Mouse (Mus musculus) ES-Bruce4 (cell line): ENCODE results near the gene Marveld3. TPM values are rescaled to one million over a fixed set of nuclear protein-coding genes. Genes with fewer than 3 reads are reported as not detected.
A peak's percentile ranks its signal among the peaks of the same experiment; 100 is the strongest.

ENCODE experiments used
- H3K27ac ChIP-seq: 2 replicates; pipeline ENCODE4 v1.5.1; 2012; ENCODE audit warnings: low read length, inconsistent platforms; ENCODE audit not compliant: insufficient read depth
- H3K27me3 ChIP-seq: 2 replicates; pipeline ENCODE4 v1.6.1; 2012; ENCODE audit warnings: mild to moderate bottlenecking, low read length, inconsistent platforms; ENCODE audit not compliant: control insufficient read depth, poor library complexity, insufficient read depth, severe bottlenecking
- H3K36me3 ChIP-seq: 2 replicates; pipeline ENCODE4 v1.6.1; 2012; ENCODE audit warnings: inconsistent platforms, mild to moderate bottlenecking, low read length, moderate library complexity; ENCODE audit not compliant: control insufficient read depth, poor library complexity, insufficient read depth, severe bottlenecking
- H3K4me1 ChIP-seq: one replicate; pipeline ENCODE4 v1.8.1; 2011; ENCODE audit warnings: low read length; ENCODE audit not compliant: control insufficient read depth, insufficient read depth
- H3K4me3 ChIP-seq: 2 replicates; pipeline ENCODE4 v1.5.1; 2011; ENCODE audit warnings: low read depth, mild to moderate bottlenecking, low read length
- H3K9ac ChIP-seq: 2 replicates; pipeline ENCODE4 v1.6.1; 2012; ENCODE audit warnings: low read depth, mild to moderate bottlenecking, inconsistent platforms; ENCODE audit not compliant: poor library complexity, severe bottlenecking
- H3K9me3 ChIP-seq: replicated peaks from 2 replicates; pipeline ENCODE4 v1.6.1; 2012; ENCODE audit warnings: mild to moderate bottlenecking, low read length, inconsistent platforms; ENCODE audit not compliant: control insufficient read depth, poor library complexity, insufficient read depth, severe bottlenecking
- CTCF ChIP-seq: IDR thresholded peaks from one replicate; pipeline ENCODE4 v1.8.1; 2011; ENCODE audit warnings: low read depth, low read length
- EP300 ChIP-seq: IDR thresholded peaks from 2 replicates; pipeline ENCODE4 v1.6.1; 2011; ENCODE audit warnings: low read depth, low read length; ENCODE audit not compliant: insufficient read depth
- POLR2A ChIP-seq: IDR thresholded peaks from one replicate; pipeline ENCODE4 v1.8.1; 2011; ENCODE audit warnings: low read length; ENCODE audit not compliant: insufficient read depth
- polyA plus RNA-seq: library from polyadenylated mRNA; stranded (reverse); fragments of >200 nt; gene quantifications from 2 replicates; pipeline ENCODE4 v1.2.4, GENCODE M21; 2011; ENCODE audit warnings: low read depth; ENCODE audit not compliant: missing spikeins, insufficient read depth, insufficient read length

Marveld3 gene
- polyA plus RNA-seq, 1 experiment = 9.3 TPM

DNA sequence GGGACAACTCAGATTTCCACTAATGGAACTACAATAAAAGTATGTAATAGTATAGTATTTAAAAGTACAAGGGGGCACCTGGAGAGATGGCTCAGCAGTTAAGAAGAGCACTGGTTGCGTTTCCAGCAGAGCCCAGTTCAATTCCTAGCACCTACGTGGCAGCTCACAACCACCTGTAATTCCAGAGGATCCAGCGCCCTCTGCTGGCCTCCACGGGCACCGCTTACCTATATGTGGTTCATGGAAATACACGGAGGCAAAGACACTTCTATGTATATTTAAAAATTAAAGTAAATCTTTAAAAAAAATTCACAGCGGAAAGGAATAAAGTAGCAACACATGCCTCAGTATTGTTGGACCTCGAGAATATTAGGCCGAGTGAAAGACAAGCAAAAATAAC, 41.0 kb upstream of the Marveld3 start:
- H3K9ac ChIP-seq = no peak overlapping the region
- H3K9me3 ChIP-seq = no peaks in the 10 kb centered on the region
- H3K27ac ChIP-seq = no peak overlapping the region
- TF ChIP-seq EP300 = no peak
- TF ChIP-seq CTCF = peak; percentile 88
- no peak overlapping the region for H3K4me3 ChIP-seq
- H3K4me1 ChIP-seq = peaks cover 4% of the 10 kb centered on the region
- no peaks in the 10 kb centered on the region for H3K36me3 ChIP-seq
- H3K27me3 ChIP-seq = no peaks in the 10 kb centered on the region

- TF ChIP-seq EP300 (no peak), CTCF (no peak), POLR2A (no peak)
- Histone ChIP-seq H3K27ac (no peak overlapping the region), H3K36me3 (no peaks in the 10 kb centered on the region), H3K9ac (no peak overlapping the region), H3K4me1 (no peaks in the 10 kb centered on the region), H3K27me3 (no peaks in the 10 kb centered on the region), H3K9me3 (no peaks in the 10 kb centered on the region), H3K4me3 (no peak overlapping the region)
Observed at GRCm38 (mm10) chr8:109999974-110000373, 38.0 kb upstream of the Marveld3 start.

DNA sequence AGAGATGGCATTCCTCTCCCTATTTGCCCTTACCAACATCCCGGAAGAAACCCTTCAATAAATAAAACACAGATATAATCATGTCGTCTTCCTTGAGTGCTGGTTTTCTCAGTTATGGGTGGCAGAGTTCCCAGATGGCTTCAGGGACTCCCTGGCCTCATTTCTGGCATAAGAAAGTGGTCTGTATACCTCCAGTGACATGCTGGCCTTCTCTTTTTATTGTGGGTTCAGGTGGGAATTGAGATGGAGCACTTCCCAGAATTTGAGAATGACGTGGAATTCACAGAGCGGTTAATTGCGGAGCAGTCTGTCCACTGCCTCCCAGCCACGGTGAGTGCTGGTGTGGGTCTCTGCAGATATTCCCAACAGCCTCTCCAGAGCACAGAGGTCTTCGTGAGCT, 36.1 kb upstream of the Marveld3 start:
- TF ChIP-seq EP300 (no peak), CTCF (no peak), POLR2A (no peak)
- Histone ChIP-seq H3K27me3 (no peaks in the 10 kb centered on the region), H3K9me3 (no peaks in the 10 kb centered on the region), H3K9ac (no peak overlapping the region), H3K4me1 (no peaks in the 10 kb centered on the region), H3K4me3 (no peak overlapping the region), H3K36me3 (no peaks in the 10 kb centered on the region), H3K27ac (no peak overlapping the region)

DNA sequence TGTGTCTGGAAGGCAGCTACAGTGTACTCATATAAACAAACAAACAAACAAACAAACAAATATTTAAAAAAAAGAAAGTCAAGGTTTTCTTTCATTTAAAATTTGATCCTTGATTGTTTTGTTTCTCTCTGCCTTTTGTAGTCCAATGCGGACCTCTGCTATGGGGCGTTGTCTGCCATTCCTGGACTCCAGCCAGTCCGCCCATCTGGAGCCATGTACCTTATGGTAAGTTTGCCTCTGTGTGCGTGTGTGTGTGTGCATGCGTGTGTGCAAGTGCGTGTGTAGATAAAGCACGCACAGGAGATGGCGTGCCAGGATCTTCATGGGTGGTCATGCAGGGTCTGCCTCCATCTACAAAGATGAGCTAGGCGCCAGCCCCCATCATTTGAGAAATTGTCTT, 35.4 kb upstream of the Marveld3 start:
- no peak overlapping the region for H3K27ac ChIP-seq
- no peak overlapping the region for H3K4me3 ChIP-seq
- H3K27me3 ChIP-seq = no peaks in the 10 kb centered on the region
- H3K4me1 ChIP-seq = no peaks in the 10 kb centered on the region
- no peaks in the 10 kb centered on the region for H3K9me3 ChIP-seq
- H3K9ac ChIP-seq = no peak overlapping the region
- TF ChIP-seq CTCF (no peak), EP300 (no peak), POLR2A (no peak)
- H3K36me3 ChIP-seq = no peaks in the 10 kb centered on the region

DNA sequence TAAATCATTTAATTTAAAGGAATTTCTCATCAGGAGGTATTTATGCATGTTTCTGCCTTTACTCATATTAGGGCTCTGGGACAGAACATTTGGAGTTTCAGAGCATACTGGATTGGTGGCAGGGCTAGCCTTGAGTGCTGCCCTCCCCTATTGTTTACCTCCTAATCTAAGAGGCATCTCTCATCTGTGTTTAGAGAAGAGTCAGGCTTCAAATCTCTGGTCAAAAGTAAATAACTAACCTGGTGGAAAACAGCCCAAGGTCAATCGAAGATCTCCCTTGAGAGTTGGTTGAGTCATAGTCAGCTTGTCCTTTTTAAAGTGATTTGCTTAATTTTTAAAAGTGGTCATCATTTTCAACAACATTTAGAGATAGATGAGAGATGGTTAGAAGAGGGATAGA, 30.9 kb upstream of the Marveld3 start:
- Histone ChIP-seq H3K9me3 (no peaks in the 10 kb centered on the region), H3K27ac (no peak overlapping the region), H3K4me1 (no peaks in the 10 kb centered on the region), H3K36me3 (no peaks in the 10 kb centered on the region), H3K4me3 (no peak overlapping the region), H3K9ac (no peak overlapping the region), H3K27me3 (no peaks in the 10 kb centered on the region)
- TF ChIP-seq POLR2A (no peak), EP300 (no peak), CTCF (no peak)

- Histone ChIP-seq H3K4me1 (no peaks in the 10 kb centered on the region), H3K27ac (no peak overlapping the region), H3K4me3 (no peak overlapping the region), H3K9ac (no peak overlapping the region), H3K27me3 (no peaks in the 10 kb centered on the region), H3K9me3 (no peaks in the 10 kb centered on the region), H3K36me3 (no peaks in the 10 kb centered on the region)
- no peak for TF ChIP-seq EP300
- TF ChIP-seq CTCF = no peak
- TF ChIP-seq POLR2A = no peak
Observed at GRCm38 (mm10) chr8:109992166-109992565, 30.2 kb upstream of the Marveld3 start.
